Mouse (Mus musculus): ENCODE results near the gene Ftl1.

Gene Ftl1

DNA sequence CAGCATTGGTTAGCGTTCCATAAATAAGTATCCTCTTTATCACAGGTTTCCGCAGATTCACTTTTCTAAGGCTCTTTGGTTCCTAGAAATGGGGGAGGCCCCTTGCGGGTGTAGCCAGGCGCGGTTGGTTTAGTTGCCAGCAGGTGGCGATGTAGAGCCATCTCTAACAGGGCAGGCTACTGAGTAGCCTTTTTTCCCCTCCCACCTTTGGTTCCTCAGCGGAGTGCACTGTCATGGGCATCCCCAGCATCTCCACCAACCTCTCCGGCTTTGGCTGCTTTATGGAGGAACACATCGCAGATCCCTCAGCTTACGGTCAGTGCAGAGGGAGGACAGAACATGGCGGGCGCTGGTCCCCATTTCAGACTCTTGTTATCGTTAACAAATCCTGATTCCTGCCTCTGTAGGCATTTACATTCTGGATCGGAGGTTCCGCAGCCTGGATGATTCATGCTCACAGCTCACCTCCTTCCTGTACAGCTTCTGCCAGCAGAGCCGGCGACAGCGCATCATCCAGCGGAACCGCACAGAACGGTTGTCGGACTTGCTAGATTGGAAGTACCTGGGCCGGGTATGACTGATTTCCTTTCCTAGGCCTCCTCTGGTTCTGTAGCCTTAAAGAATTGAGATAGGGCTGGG, 8.2 kb downstream of the Ftl1 start:
- peak; percentile 86 to 89 for DNase-seq (ENCODE audit: low spot score in 2 of 2)

DNA sequence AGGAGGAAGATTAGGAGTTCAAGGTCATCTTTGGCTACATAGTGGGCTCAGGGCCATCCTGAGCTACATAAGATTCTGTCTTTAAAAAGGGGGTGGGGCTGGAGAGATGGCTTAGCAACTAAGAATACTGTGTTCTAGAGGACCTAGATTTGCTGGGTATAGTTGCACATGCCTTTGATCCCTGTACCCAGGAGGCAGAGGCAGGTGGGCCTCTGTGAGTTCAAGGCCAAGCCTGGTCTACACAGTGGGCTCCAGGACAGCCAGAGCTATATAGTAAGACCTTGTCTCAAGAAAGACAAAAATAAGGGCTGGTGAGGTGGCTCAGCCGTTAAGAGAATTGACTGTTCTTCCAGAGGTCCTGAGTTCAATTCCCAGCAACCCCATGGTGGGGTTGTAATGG, 9.7 kb downstream of the Ftl1 start:
- DNase-seq (ENCODE audit: low spot score in 2 of 2), result no peak

DNA sequence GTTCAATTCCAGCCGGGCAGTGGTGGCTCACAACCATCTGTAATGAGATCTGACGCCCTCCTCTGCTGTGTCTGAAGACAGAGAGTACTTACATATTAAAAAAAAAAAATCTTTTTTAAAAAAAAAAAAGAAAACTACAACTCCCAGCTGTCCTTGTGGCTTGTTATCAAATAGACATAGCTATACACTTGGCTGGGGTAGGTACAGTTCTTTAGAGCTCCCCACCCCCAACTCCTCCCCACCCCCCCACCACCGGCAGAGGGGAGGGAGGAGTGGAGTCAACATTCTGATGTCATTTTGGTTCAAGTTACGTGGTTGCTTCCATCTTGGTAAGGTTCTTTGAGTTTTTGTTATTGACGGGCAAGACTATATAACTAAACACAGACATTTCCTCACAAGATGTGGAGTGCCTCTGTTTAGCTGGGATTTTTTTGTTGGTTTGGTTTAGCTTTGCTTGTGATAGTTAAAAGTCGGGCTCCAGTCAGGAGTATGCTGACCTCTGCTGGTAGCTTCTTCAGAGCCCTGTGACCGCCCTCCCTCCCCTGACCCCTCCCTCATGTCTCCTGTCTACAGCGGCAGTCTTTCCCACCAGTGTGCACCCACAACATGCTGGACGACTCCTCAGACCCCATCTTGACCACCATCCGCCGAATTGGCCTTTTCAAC, 12.2 kb downstream of the Ftl1 start:
- no peak for DNase-seq (ENCODE audit: low spot score in 2 of 2)

DNA sequence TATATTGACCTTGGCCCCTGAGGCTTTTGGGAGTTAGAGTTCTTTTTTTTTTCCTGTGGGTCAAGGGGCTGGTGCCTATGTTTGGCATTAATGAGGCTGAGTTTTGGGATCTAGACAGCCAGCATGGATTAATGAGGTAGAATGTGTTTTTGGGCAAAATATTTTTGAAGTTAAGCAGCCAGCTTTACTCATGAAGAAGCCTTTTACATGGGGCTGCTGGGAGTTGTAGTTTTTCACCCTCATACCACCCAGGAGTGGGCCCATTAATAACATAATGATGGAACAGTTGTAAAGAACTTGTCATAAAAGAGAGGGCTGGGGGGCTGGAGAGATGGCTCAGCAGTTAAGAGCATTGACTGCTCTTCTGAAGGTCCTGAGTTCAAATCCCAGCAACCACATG, 13.1 kb downstream of the Ftl1 start:
- DNase-seq (ENCODE audit: low spot score in 2 of 2), result no peak

DNA sequence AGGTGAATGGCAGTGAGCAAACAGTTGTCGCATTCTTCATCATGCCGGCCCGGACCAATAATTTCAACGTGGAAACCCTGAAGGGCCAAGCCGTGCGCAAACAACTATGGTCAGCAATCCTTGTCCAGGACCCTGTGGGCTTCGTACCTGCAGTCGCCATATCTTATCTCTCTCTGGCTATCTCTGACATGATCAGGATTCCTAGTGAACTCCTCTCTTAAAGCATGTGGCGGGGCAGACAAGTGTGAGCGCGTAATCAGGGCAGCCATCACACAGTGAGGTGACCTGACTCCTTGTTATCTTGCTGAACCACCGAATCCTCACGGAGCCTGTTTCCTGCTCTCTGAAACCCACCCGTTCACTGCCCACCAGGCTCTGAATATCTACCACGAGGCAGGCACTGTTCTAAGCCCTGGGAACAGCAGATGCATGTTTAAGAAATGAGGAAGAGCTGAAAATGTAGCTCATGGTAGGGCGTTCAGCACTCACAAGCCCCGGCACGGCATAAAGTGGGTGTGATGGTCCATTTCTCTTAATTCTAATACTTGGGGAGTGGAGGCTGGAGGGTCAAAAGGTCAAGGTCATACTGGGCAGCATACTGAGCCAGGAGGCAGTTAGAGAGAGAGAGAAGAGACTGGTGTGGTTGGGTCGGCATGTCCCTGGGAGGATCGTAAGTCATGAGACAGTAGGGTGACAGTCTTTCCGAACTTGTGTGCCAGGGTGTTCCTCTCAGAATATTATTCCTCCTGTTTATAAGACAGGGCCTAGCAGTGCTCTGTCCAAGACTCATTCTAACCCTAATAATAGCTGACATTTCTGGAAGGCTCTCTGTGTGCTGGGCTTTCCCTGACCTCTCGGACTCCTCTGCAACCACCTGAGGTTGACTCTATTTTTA, 15.9 kb downstream of the Ftl1 start:
- DNase-seq (ENCODE audit: low spot score in 2 of 2), result no peak

DNA sequence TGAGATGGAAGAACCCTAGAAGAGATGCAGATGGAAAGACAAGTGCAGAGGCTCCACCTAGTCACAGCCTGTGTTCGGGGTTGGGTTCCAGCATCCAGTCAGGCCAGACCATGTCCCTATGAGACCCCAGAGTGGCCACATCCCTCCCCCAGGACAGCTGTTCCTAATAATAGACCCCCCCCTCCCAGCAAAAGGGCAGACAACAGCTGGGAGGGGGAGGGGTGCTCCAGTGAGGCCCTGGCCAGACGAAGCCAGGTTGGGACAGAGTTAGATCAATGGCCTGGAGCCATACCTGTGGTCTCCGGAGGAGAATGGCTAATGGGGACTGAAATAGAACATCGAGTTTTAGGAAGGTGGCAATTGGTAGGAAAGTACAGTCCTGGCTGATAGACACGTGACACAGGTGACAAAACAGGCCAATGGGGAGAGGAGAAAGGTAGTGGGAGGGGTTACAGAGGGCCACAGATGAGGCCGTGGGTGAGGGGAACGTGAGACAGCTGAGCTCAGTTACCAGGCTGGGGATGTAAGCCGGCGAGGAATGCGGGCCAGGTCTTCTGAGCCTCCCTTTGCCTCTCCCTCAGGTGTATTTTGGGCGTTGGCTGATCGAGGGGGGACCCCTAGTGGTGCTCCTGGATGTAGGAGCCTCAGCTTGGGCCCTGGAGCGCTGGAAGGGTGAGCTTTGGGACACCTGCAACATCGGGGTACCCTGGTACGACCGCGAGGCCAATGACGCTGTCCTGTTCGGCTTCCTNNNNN, 22.0 kb downstream of the Ftl1 start, which contains the start of gene Ruvbl2:
TSS of gene Ruvbl2 (minus strand) at position 576 of the 756 bp plus-strand sequence.
- DNase-seq (ENCODE audit: low spot score in 2 of 2), result no peak

DNA sequence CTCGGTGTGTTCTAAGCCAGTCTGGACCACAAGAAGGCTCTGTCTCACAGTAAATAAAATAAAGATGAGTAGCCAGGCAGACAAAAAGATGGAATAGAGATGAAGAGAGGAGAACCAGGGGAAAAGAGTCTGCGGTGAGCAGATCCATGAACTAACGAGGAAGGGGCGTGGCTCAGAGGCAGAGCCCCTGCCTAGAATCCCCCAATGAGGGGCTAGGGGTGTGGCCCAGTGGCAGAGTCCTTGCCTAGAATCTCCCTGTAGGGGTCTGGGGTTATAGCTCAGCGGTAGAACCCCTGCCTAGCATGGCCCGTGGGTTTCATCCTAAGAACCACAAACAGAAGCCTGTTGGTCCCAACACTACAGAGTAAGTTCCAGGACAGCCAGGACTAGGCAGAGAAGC, 22.6 kb downstream of the Ftl1 start:
- no peak for DNase-seq (ENCODE audit: low spot score in 2 of 2)

DNA sequence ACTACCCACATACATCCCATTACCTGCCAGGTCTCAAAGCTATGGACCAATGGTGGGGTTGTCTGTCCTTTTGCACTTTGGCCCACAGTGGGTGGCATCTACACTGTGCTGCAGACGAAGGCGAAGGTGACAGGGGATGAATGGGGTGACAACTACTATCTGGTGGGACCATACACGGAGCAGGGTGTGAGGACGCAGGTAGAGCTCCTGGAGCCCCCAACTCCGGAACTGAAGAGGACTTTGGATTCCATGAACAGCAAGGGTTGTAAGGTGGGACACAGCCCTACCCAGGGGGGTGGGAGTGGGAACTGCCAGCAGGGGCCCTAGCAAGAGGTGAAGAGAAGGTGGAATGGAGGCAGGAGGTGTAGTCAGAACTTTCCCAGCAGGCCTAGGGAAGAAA, 23.2 kb downstream of the Ftl1 start:
- no peak for DNase-seq (ENCODE audit: low spot score in 2 of 2)

DNA sequence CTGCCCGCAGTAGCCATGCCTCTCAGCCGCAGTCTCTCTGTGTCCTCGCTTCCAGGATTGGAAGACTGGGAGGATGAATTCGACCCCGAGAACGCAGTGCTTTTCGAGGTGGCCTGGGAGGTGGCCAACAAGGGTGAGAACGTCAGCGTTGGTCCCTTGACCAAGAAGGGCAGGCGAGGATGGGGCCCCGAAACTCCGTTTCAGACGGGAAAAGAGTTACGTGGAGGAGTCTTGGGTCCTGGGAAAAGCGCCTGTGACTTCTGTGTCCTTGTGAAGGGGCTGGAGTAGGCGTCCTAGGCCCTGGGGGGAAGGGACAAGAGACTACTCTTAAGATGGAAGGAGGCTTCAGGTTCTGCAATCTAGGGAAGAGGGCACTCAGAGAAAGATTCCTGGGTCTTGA, 24.6 kb downstream of the Ftl1 start:
- no peak for DNase-seq (ENCODE audit: low spot score in 2 of 2)

DNA sequence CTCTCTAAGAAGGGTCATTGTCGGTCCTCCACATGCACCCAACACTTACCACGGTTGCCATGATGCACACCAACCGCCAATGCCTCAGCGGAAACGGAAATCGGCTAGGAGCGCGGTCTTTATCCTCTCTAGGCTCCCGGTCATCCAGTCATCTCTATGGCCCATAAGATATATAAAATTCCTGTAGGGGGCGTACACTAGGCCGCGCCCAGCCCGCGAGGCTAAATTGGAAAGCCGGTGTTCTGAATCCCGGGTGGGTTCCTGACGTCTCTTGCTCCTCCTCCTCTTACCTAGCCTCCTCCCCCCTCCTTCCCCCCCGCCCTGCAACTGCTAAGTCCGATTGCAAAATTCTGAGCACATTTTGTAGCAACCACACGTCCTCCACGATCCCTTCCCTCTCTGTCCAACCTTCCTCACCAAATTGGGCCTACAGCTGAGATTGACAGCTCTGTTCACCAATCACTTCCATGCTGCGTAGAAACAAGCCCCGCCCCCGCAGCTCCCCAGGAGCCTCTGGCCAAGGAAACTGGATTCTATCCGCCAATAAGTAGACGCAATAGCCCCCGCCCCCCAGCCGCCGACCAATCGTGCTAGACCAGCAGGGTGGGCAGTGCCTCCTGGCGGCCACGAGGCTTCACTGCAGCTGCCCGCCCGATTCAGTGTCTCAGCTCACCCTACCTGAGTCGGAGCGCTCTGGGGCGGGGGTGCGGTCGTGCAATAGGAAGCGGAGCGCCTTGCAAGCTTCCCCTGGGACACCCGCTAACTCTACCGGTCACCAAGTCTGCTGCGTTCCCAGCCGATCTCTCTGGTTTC, 25.3 kb downstream of the Ftl1 start, which contains the start of gene Gys1:
TSS of gene Gys1 (plus strand) at position 642 of the 813 bp plus-strand sequence.
- DNase-seq (ENCODE audit: low spot score in 2 of 2), result peak; percentile 100

DNA sequence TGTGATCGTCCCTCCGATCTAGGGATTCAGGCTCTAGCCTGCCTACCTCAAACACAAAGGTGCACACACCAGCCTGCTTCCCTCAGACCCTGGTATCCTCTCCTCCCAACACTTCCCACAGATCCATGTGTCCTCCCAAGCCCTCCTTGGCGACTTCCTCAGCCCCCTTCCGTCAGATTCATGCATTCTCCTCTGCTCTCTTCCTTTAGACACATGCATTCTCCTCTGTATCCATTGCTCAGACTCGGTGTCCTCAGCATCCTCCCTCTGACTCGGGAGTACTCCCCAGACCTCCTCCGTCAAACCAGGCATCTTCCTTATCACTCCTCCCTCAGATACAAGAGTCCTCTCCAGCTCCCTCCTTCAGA, 25.9 kb downstream of the Ftl1 start:
- no peak for DNase-seq (ENCODE audit: low spot score in 2 of 2)

DNA sequence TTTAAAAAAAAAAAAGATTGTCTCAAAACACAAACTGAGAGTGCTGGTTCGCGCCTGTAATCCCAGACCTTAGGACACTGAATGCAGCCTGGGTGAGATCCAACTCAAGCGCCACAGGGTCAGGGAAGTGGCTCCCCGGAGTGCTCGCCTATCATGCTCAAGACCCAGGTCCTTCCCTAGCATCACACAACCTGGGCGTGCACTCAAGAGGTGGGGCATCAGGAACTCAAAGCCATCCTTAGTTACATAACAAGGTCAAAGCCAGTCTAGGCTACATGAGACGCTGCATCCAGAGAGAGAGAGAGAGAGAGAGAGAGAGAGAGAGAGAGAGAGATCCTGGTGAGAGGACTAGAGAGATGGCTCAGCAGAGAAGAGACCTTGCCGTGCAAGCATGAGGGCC, 33.1 kb downstream of the Ftl1 start:
- no peak for DNase-seq (ENCODE audit: low spot score in 2 of 2)

DNA sequence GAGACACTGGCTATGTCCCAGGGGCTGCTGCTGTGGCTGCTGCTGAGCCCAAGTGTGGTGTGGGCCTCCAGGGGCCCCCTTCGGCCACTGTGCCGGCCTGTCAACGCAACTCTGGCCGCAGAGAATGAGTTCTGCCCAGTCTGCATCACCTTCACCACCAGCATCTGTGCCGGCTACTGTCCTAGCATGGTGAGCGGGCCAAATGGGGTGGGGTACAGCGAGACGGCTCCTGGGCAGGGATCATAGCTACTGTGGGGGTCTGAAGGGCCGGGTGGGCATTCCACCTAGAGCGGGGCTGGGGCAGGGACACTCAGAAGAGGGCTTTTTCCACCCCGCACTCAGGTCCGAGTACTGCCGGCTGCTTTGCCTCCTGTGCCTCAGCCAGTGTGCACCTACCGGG, 38.5 kb downstream of the Ftl1 start:
- no peak for DNase-seq (ENCODE audit: low spot score in 2 of 2)

DNA sequence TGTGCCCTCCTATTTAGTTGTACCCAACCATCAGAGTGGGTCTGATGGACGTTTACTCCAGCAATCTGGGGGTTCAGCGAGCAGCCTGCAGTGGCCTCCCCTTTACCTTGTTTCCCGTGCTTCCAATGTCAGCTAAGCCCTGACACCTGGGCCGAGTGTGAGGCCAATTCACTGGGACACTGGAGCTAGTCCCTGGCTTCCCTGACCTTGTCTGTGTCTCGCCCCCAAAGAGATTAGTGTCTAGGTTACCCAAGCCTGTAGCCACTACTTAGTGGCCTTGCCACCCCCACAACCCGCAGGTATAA, 39.1 kb downstream of the Ftl1 start, which contains the start of gene Lhb:
TSS of gene Lhb (plus strand) at position 206 of the 305 bp plus-strand sequence.
- DNase-seq (ENCODE audit: low spot score in 2 of 2), result no peak

DNA sequence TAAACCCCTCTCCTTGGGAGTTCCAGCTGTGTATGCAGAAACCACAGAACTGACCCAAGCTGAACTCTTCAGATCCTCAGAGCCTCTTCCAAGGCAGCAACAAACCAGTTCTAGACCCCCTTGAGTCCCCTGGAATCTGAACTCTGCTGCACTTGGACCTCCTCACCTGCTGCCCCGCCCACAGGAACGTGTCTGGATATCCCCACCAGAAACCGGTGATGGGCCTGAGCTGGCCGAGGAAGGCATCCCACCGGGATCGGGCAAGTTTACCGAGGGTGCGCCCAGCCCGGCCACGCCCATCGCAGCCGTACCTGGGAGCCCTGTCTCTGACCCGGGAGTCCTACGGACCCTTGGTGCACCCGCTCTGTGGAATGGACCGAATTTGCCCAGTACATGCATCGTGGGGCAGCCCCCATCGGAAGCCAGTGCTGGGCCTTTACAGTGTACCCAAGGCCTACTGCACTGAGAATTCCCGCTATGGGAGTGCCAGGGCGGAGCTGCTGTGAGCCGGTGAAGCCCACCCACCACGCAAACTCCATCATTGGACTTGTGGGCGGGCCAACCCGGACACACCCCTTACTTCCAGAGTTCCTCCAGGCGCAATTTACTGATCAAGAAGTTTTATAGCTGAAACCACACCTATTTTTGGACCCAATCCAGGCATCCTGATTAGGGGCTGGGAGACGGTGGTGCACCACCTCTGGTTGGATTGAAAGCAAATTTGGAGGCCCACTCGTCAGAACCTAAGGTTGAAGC, 39.6 kb downstream of the Ftl1 start:
- DNase-seq (ENCODE audit: low spot score in 2 of 2), result no peak

DNA sequence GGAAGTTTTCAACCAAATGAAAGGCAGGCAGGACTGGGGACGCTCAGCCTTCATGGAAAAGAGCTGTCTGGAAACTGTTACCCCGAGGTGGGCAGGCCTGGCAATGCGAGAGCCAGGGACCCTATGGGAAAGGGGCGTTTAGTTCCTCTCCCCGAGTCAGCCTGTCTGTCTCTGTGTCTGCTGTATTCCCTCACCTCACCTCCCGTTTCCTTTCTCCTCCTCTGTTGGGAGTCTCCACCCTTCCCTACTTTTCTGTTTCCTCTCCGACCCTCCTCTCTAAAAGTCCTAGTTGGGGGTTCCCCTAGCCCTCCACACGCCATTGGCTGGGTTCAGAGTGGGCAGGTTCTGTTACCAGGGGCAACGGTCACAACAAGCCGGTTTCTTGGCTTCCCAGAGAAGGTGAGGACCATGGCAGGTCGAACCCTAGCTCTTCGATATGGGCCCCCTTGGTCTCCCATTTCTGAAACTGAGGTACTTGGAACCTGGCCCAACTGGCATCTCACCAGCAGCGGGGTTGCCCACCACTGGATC, 41.7 kb downstream of the Ftl1 start:
- no peak for DNase-seq (ENCODE audit: low spot score in 2 of 2)

DNA sequence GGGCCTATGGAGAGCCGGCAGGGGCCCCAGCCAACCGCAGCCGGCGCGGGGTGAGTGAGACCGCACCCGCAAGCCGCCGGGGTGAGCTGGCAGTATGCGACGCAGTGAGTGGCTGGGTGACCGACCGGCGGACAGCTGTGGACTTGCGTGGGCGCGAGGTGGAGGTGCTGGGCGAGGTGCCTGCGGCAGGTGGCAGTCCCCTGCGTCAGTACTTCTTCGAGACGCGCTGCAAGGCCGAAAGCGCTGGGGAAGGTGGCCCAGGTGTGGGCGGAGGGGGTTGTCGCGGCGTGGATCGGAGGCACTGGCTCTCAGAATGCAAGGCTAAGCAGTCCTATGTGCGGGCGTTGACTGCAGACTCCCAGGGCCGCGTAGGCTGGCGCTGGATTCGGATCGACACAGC, 44.0 kb downstream of the Ftl1 start:
- DNase-seq (ENCODE audit: low spot score in 2 of 2), result peak in 1 of 2 experiments; percentile 36

DNA sequence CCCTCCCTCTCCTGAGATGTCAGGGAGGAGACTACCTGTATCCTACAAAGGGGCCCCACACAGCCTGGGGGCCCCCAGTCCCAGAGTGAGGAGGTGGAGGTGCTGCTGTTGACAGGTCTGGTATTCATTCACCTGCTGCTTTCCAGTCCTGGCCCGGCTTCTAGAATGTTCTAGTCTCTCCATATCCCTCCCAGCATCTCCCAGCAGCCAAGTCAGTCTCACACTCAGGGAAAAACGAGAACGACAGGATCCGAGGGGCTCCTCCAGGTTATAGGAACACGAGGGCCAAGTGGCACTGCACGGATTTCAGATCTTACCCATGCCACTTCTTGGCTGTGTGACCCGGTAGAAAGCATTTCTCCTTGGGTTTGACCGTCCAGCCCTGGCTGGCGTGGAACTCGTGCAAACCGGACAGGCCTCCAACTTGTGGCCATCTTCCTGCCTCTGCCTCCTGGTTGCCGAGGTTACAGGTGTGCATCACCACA, 44.9 kb downstream of the Ftl1 start:
- DNase-seq (ENCODE audit: low spot score in 2 of 2), result no peak

DNA sequence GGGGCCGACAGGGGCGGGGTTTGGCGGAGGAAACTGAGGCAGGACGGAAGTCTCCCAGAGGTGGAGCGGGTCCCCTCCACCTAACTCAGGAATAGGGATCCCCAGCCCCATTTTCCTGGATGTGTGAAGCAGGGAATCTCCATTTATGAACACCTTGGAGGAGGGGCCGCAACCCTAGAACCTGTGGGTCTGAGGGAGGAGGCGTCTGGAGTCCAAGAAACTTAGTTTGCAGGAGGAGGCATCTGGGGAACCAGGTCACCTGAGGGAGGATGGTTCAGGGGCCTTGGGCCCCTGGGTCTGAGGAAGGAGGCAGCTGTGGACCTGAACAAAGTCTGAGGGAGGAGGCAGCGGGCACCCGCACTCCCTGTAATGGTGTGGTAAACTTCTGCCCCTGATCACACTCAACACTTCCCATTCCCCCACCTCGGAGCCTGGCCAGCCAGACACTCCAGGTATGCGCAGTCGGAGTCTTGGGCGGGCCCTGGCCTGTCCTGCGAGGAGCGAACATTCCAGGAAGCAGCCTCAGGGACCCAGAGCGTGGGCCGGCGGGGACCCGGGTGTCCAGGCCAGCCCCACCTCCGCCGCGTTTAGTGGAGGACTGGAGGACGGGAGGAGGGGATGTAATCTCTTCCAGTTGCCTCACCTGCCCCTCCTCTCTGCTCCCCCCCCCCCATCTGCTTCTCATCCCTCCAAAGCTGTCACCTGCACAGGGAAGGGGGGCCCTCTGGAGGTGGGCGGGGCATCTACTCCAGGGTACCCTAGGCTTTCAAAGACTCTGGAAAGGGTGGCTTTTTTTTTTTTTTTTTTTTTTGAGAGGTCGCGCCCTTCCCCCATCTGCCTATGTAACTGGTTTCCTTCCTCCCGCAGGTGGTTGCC, 45.6 kb downstream of the Ftl1 start:
- no peak for DNase-seq (ENCODE audit: low spot score in 2 of 2)

Data from right cerebral cortex, postnatal 10 days (tissue).